In genomic region chr2:173044198-173044970, GRCm38 (mm10) we compare ENCODE assay signal across 12 mouse cellular contexts. TPM values are rescaled to one million over a fixed set of nuclear protein-coding genes. Genes with fewer than 3 reads are reported as not detected.
DNase-seq lines count a peak whose midpoint lies in the region; ATAC-seq lines count a peak whose summit lies in the region.
"Had no signal": no experiment of that assay in that cellular context is flagged by ENCODE, and none has a peak within 500 bp of the region (broad histone marks: within the 10 kb centered on the region; RNA-seq: fewer than 3 reads in every experiment).

No protein-coding gene starts in this region.

- H3K27me3 ChIP-seq in kidney, embryonic 14.5 days (ENCODE audit: control insufficient read depth, insufficient read depth, low read length) = no peaks in the 10 kb centered on the region
- H3K27me3 ChIP-seq: CH12.LX had no signal

- no peak overlapping the region for H3K27ac ChIP-seq in kidney, embryonic 14.5 days (ENCODE audit: low read depth, low read length)
- H3K27ac ChIP-seq: forebrain, embryonic 10.5 days; liver, embryonic 14.5 days had no signal

- intact Hi-C loops in gastrocnemius, postnatal 14 days (cut with DNase I; ENCODE audit: low total_unique reads) = no loop called here

- peak; percentile 73 for DNase-seq in kidney, adult 18-20 months
- peak; percentile 44 for DNase-seq in adipocyte (ENCODE audit: low spot score)
- peak; percentile 66 for DNase-seq in gastrocnemius, postnatal 14 days
- DNase-seq in heart, postnatal 4 days = peak; percentile 88
- no peak for DNase-seq in right cerebral cortex, postnatal 14 days
- DNase-seq in cerebellum, adult 11 months = no peak
- no peak for DNase-seq in thymus, postnatal 0 days (ENCODE audit: low spot score)

- H3K9ac ChIP-seq in kidney, embryonic 14.5 days (ENCODE audit: low read depth, low read length) = no peak overlapping the region
- H3K9ac ChIP-seq: liver, embryonic 14.5 days had no signal

- H3K4me2 ChIP-seq in kidney, embryonic 14.5 days (replicated peaks; ENCODE audit: low read depth, low read length) = no peak overlapping the region

- H3K4me3 ChIP-seq in kidney, embryonic 14.5 days (ENCODE audit: low read length) = no peak overlapping the region
- H3K4me3 ChIP-seq: forebrain, embryonic 10.5 days had no signal

- no peaks in the 10 kb centered on the region for H3K9me3 ChIP-seq in kidney, embryonic 14.5 days (ENCODE audit: control insufficient read depth, low read length)
- H3K9me3 ChIP-seq: forebrain, embryonic 10.5 days had no signal

- no peak for ATAC-seq in kidney, embryonic 14.5 days (ENCODE audit: low FRiP score, low TSS enrichment)
- ATAC-seq: intestine, embryonic 16.5 days had no signal

- no peaks in the 10 kb centered on the region for H3K36me3 ChIP-seq in kidney, embryonic 14.5 days (ENCODE audit: control insufficient read depth, insufficient read depth, low read length)
- H3K36me3 ChIP-seq: forebrain, embryonic 10.5 days had no signal

- peaks cover 26% of the 10 kb centered on the region for H3K4me1 ChIP-seq in kidney, embryonic 14.5 days (ENCODE audit: control insufficient read depth, insufficient read depth, low read length)

- 78% methylated on average over 18 of the region's 18 CpGs for WGBS in kidney, embryonic 14.5 days

RNA-seq across cellular contexts. Expression of gene Rbm38, which starts 24.1 kb away (rescaled TPM):
- 41.3 and 42.6 TPM in 2 replicates for polyA plus RNA-seq in kidney, embryonic 14.5 days (2014; fragmentation: Nextera tagmentation; extraction: Ambion mirVana)
- total RNA-seq in gastrocnemius, postnatal 14 days (2021) = 100 to 1,000 TPM; 132 to 175 TPM
- 100 to 1,000 TPM; 112 to 126 TPM for total RNA-seq in heart, postnatal 4 days (2021)
- polyA plus RNA-seq in thymus, postnatal 0 days (2015; fragmentation: Nextera tagmentation; extraction: Ambion mirVana) = 144 and 151 TPM in 2 replicates

RNA-seq across cellular contexts. Expression of gene Rae1, which starts 44.5 kb away (rescaled TPM):
- 131 and 155 TPM in 2 replicates for polyA plus RNA-seq in kidney, embryonic 14.5 days (2014; fragmentation: Nextera tagmentation; extraction: Ambion mirVana)
- 10 to 100 TPM; 20.0 to 23.6 TPM for total RNA-seq in gastrocnemius, postnatal 14 days (2021)
- total RNA-seq in heart, postnatal 4 days (2021) = 10 to 100 TPM; 55.9 to 60.3 TPM
- polyA plus RNA-seq in thymus, postnatal 0 days (2015; fragmentation: Nextera tagmentation; extraction: Ambion mirVana) = 138 and 142 TPM in 2 replicates

Comparison
In these comparisons a context has a peak if more than half of its experiments do, and no peak if none do; other contexts are left out.
1. DNase-seq: peak in kidney, adult 18-20 months (single experiment), adipocyte (single experiment), gastrocnemius, postnatal 14 days (single experiment) and heart, postnatal 4 days (single experiment); none in right cerebral cortex, postnatal 14 days (single experiment), cerebellum, adult 11 months (single experiment) and thymus, postnatal 0 days (single experiment).